Comparison of ENCODE assay signal across 9 mouse cellular contexts in the genomic region with DNA sequence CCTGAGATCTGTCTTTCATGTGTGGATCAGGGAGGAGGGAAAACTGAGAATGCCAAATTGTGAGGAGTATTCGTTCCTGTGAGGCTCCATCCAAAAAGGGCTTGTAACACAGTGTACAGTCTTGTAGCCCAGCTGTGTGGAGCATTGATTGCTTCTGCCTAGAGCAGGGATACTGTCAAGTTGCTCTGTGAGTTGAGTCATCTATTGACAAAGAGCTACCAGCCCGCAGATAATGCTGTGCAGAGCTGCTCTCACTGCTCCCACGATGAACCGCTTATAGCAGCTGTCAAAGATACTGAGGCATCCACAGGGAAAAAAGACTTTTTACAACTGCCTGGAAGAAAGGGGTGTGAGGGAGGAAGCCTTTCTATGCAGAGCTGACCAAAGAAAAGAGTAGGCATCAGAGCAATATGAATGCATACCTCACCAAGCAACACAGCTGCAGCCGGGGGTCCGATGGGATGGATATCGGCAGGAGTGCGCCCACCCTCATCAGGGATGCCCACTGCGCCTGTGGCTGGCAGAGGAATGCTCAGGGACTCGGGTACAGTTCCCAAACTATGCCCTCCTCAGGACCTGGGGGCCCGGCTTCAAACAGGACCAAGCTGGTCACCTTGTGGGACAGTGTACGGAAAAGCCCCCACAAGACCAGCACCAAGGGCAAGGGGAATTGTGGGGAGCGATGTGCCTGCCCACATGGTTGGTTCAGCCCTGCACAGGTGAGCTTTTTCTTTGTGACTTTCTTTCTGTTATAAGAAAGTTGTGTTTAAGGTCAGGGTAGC.
A peak's percentile ranks its signal among the peaks of the same experiment; 100 is the strongest.
DNase-seq lines count a peak whose midpoint lies in the region; TF ChIP-seq lines count a peak whose summit lies in the region.
"Had no signal": no experiment of that assay in that cellular context is flagged by ENCODE, and none has a peak within 500 bp of the region (broad histone marks: within the 10 kb centered on the region; RNA-seq: fewer than 3 reads in every experiment).

No protein-coding gene starts in this region.

- peak overlapping the region; percentile 20 for H3K4me3 ChIP-seq in cortical plate, adult 2 months (ENCODE audit: insufficient read depth, low read length)

- TF ChIP-seq CTCF in cortical plate, adult 2 months (IDR thresholded peaks at IDR 0.05; ENCODE audit: extremely low read depth, insufficient read depth, low read length), result no peak

- no peaks in the 10 kb centered on the region for H3K4me1 ChIP-seq in cortical plate, adult 2 months (ENCODE audit: control insufficient read depth, insufficient read depth, low read length)

- DNase-seq in left cerebral cortex, adult 11 months (ENCODE audit: low spot score), result peak; percentile 50
- no peak for DNase-seq in left cerebral cortex, postnatal 4 days
- peak; percentile 37 for DNase-seq in layer of hippocampus, adult 9-10 months (ENCODE audit: low spot score)
- peak; percentile 29 for DNase-seq in retina, embryonic 14.5 days (ENCODE audit: low spot score)
- DNase-seq in heart, postnatal 10 days, result no peak
- DNase-seq in spleen, adult 12 weeks (ENCODE audit: low spot score), result no peak
- DNase-seq in kidney, adult 9 months, result no peak

- 0 out of 2 replicates have a peak overlapping the region, but pooled peaks have one; percentile 0 for H3K27ac ChIP-seq in cortical plate, adult 2 months (ENCODE audit: insufficient read depth, low read length)
- H3K27ac ChIP-seq: macrophage had no signal

- 0 out of 2 replicates have a peak, but pooled peaks have one; percentile 30 for TF ChIP-seq POLR2A in cortical plate, adult 2 months (IDR thresholded peaks at IDR 0.05; ENCODE audit: extremely low read depth, insufficient read depth, low read length)

- intact Hi-C loops in left cerebral cortex, postnatal 4 days (cut with DNase I), result no loop called here
- intact Hi-C loops in heart, postnatal 10 days (cut with DNase I), result no loop called here

Comparison
In these comparisons a context has a peak if more than half of its experiments do, and no peak if none do; other contexts are left out.
1. DNase-seq: peak in left cerebral cortex, adult 11 months (single experiment), layer of hippocampus, adult 9-10 months (single experiment) and retina, embryonic 14.5 days (single experiment); none in left cerebral cortex, postnatal 4 days (single experiment), heart, postnatal 10 days (0 of 2), spleen, adult 12 weeks (single experiment) and kidney, adult 9 months (single experiment).